Mouse (Mus musculus): ENCODE data around the gene Cntnap5a.

- TF ChIP-seq CTCF (IDR thresholded peaks at IDR 0.05) (no peak), EP300 (IDR thresholded peaks at IDR 0.05) (no peak)
Measured at GRCm38 (mm10) chr1:116015768-116016167, 331.2 kb downstream of the Cntnap5a start.

All from lung, postnatal 0 days (tissue).